Mouse (Mus musculus): ENCODE measurements at regions not wholly inside any gene's neighbourhood (a gene's known extent, or its start where the extent isn't known, plus 50 kb on each side); places are given as distances from the start of the nearest gene placed in this dataset.

DNA sequence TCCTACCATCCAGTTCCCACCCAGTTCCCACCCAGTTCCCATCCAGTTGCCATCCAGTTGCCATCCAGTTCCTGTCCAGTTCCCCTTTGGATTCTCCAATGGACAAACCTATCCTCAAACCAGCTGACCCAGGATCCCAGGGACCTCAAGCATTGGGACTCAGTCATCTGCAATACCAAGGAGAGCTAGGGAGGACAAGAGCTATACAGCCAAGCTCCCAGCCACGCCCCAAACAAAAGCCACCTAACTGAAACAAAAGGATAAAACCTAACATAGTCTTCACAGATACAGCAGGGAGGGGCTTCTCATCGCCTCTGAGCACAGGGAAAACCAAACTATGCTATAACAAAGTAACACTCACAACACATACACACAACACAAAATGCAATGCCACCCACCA is 145.6 kb upstream of the Nfe2l3 start:
- TF ChIP-seq POLR2A (IDR thresholded peaks at IDR 0.05; ENCODE audit: borderline replicate concordance, control insufficient read depth, low read depth, low read length) (no peak), CTCF (IDR thresholded peaks at IDR 0.05; ENCODE audit: control insufficient read depth, insufficient read depth, low read length) (no peak)

Data from bone marrow, adult 2 months (tissue).